Mouse (Mus musculus) MEL (cell line): ENCODE measurements at regions not wholly inside any gene's neighbourhood (a gene's known extent, or its start where the extent isn't known, plus 50 kb on each side); places are given as distances from the start of the nearest gene placed in this dataset.

ENCODE experiments used
- DNase-seq: peaks from one replicate; pipeline ENCODE4 v3.0.0; 2011; ENCODE audit warnings: low read depth, low spot score
- H3K27ac ChIP-seq: 2 replicates; pipeline ENCODE4 v1.5.1; 2012; ENCODE audit warnings: low read depth, mild to moderate bottlenecking, control low read depth, low read length, moderate library complexity; ENCODE audit not compliant: control insufficient read depth
- H3K27me3 ChIP-seq, 2 experiments: fragments of 150-350 bp in 1 of 2; sonication (generic) in 1 of 2; 2 replicates each; pipeline ENCODE4 v1.6.1; 2012; ENCODE audit warnings: low read length in 2 of 2, mild to moderate bottlenecking in 2 of 2, improper control_type of control experiment in 1 of 2, moderate library complexity in 1 of 2; ENCODE audit not compliant: insufficient read depth in 2 of 2, control insufficient read depth in 1 of 2
- H3K36me3 ChIP-seq, 2 experiments: 2 replicates each; pipeline ENCODE4 v1.6.1; 2012 to 2014; ENCODE audit warnings: low read length in 2 of 2, improper control_type of control experiment in 1 of 2, inconsistent platforms in 1 of 2, mild to moderate bottlenecking in 1 of 2; ENCODE audit not compliant: insufficient read depth in 2 of 2, control insufficient read depth in 1 of 2
- H3K4me1 ChIP-seq, 2 experiments: fragments of 150-350 bp in 1 of 2; sonication (generic) in 1 of 2; 2 replicates each; pipeline ENCODE4 v1.6.1; 2012; ENCODE audit warnings: low read length in 2 of 2, improper control_type of control experiment in 1 of 2, mild to moderate bottlenecking in 1 of 2; ENCODE audit not compliant: insufficient read depth in 2 of 2, control insufficient read depth in 1 of 2
- H3K4me3 ChIP-seq, 2 experiments: fragments of 150-350 bp in 1 of 2; sonication (generic) in 1 of 2; 2 replicates each; pipeline ENCODE4 v1.5.1; 2012; ENCODE audit warnings: low read depth in 2 of 2, low read length in 2 of 2, mild to moderate bottlenecking in 2 of 2, moderate library complexity in 2 of 2, control low read depth in 1 of 2, improper control_type of control experiment in 1 of 2; ENCODE audit not compliant: control insufficient read depth in 1 of 2, insufficient read depth in 1 of 2
- H3K79me2 ChIP-seq: 2 replicates; pipeline ENCODE4 v1.6.1; 2012; ENCODE audit warnings: mild to moderate bottlenecking, low read length, moderate library complexity; ENCODE audit not compliant: control insufficient read depth, poor library complexity, insufficient read depth
- H3K9ac ChIP-seq: 2 replicates; pipeline ENCODE4 v1.6.1; 2012; ENCODE audit warnings: low read depth, mild to moderate bottlenecking, control low read depth, low read length, moderate library complexity; ENCODE audit not compliant: control insufficient read depth, poor library complexity, severe bottlenecking
- H3K9me3 ChIP-seq: fragments of 150-350 bp; sonication (generic); replicated peaks from 2 replicates; pipeline ENCODE4 v1.6.1; 2012; ENCODE audit warnings: mild to moderate bottlenecking, low read length, improper control_type of control experiment, moderate library complexity; ENCODE audit not compliant: insufficient read depth
- CHD1 ChIP-seq: IDR thresholded peaks from 2 replicates; pipeline ENCODE4 v1.6.1; 2012; ENCODE audit warnings: low read depth, mild to moderate bottlenecking, inconsistent platforms, low read length, improper control_type of control experiment
- CHD2 ChIP-seq: IDR thresholded peaks from 2 replicates; pipeline ENCODE4 v1.6.1; 2011; ENCODE audit warnings: low read length, improper control_type of control experiment
- CTCF ChIP-seq, 3 experiments: IDR thresholded peaks in 2 of 3; conservative IDR thresholded peaks in 1 of 3; 2 replicates each; pipeline ENCODE4 v1.5.1; 2011 to 2012; ENCODE audit warnings: low read length in 3 of 3, low read depth in 2 of 3, mild to moderate bottlenecking in 2 of 3, improper control_type of control experiment in 1 of 3, inconsistent platforms in 1 of 3, mixed read lengths in 1 of 3, moderate library complexity in 1 of 3; ENCODE audit not compliant: control insufficient read depth in 1 of 3, insufficient read depth in 1 of 3, poor library complexity in 1 of 3, severe bottlenecking in 1 of 3
- ELF1 ChIP-seq: IDR thresholded peaks from 2 replicates; pipeline ENCODE4 v1.6.1; 2014; ENCODE audit warnings: low read depth, mild to moderate bottlenecking, inconsistent platforms, low read length, improper control_type of control experiment, moderate library complexity
- GABPA ChIP-seq: IDR thresholded peaks from 2 replicates; pipeline ENCODE4 v1.6.1; 2012; ENCODE audit warnings: low read depth, mild to moderate bottlenecking, inconsistent platforms, low read length, improper control_type of control experiment, moderate library complexity
- JUND ChIP-seq: IDR thresholded peaks from 2 replicates; pipeline ENCODE4 v1.6.1; 2011; ENCODE audit warnings: low read depth, mild to moderate bottlenecking, improper control_type of control experiment, low read length
- MAZ ChIP-seq: IDR thresholded peaks from 2 replicates; pipeline ENCODE4 v1.6.1; 2012; ENCODE audit warnings: low read depth, mild to moderate bottlenecking, inconsistent platforms, low read length, improper control_type of control experiment
- MXI1 ChIP-seq: IDR thresholded peaks from 2 replicates; pipeline ENCODE4 v1.6.1; 2011; ENCODE audit warnings: mild to moderate bottlenecking, low read depth, low read length, improper control_type of control experiment
- MYB ChIP-seq: IDR thresholded peaks from 2 replicates; pipeline ENCODE4 v1.6.1; 2011; ENCODE audit warnings: mild to moderate bottlenecking, low read depth, low read length, improper control_type of control experiment
- MYC ChIP-seq: IDR thresholded peaks from 2 replicates; pipeline ENCODE4 v1.6.1; 2011; ENCODE audit warnings: low read depth, mild to moderate bottlenecking, low read length, improper control_type of control experiment, moderate library complexity
- POLR2A ChIP-seq, 2 experiments: IDR thresholded peaks; 2 replicates each; pipeline ENCODE4 v1.6.1; 2011 to 2012; ENCODE audit warnings: low read length in 2 of 2, mild to moderate bottlenecking in 2 of 2, control low read depth in 1 of 2, improper control_type of control experiment in 1 of 2, low read depth in 1 of 2, moderate library complexity in 1 of 2; ENCODE audit not compliant: control insufficient read depth in 1 of 2, insufficient read depth in 1 of 2, poor library complexity in 1 of 2
- RAD21 ChIP-seq: IDR thresholded peaks from 2 replicates; pipeline ENCODE4 v1.6.1; 2011; ENCODE audit warnings: mild to moderate bottlenecking, low read depth, low read length, improper control_type of control experiment
- SIN3A ChIP-seq: IDR thresholded peaks from 2 replicates; pipeline ENCODE4 v1.6.1; 2012; ENCODE audit warnings: low read length, improper control_type of control experiment, inconsistent platforms
- SMC3 ChIP-seq: IDR thresholded peaks from 2 replicates; pipeline ENCODE4 v1.6.1; 2011; ENCODE audit warnings: low read depth, low read length, improper control_type of control experiment
- TAL1 ChIP-seq: IDR thresholded peaks from 2 replicates; pipeline ENCODE4 v1.6.1; 2012; ENCODE audit warnings: mild to moderate bottlenecking, inconsistent platforms, low read length, moderate library complexity, mixed read lengths
- TBP ChIP-seq: IDR thresholded peaks from 2 replicates; pipeline ENCODE4 v1.8.0; 2011; ENCODE audit warnings: low read depth, low read length, improper control_type of control experiment
- USF1 ChIP-seq: IDR thresholded peaks from 2 replicates; pipeline ENCODE4 v1.6.1; 2014; ENCODE audit warnings: low read depth, mild to moderate bottlenecking, inconsistent platforms, low read length, improper control_type of control experiment, moderate library complexity
- ZC3H11A ChIP-seq: IDR thresholded peaks from 2 replicates; pipeline ENCODE4 v1.6.1; 2012; ENCODE audit warnings: low read depth, mild to moderate bottlenecking, inconsistent platforms, low read length, improper control_type of control experiment

GRCm38 (mm10) chr13:101175017-101175689, 341.9 kb upstream of the Slc30a5 start:
- Histone ChIP-seq H3K9me3 (no peaks in the 10 kb centered on the region), H3K9ac (no peak overlapping the region), H3K79me2 (no peaks in the 10 kb centered on the region), H3K4me1 (no peaks in the 10 kb centered on the region), H3K4me3 (no peak overlapping the region), H3K27ac (no peak overlapping the region), H3K36me3 (no peaks in the 10 kb centered on the region), H3K27me3 (no peaks in the 10 kb centered on the region)
- DNase-seq = no peak
- TF ChIP-seq JUND (no peak), CTCF (IDR thresholded peaks at IDR 0.05 in 2 of 3, conservative IDR thresholded peaks at IDR 0.05 in 1 of 3; ENCODE audit: control insufficient read depth in 1 of 3, insufficient read depth in 1 of 3, low read depth in 2 of 3, low read length in 3 of 3, poor library complexity in 1 of 3, severe bottlenecking in 1 of 3) (no peak), GABPA (no peak), RAD21 (no peak), POLR2A (IDR thresholded peaks at IDR 0.05; ENCODE audit: control insufficient read depth in 1 of 2, insufficient read depth in 1 of 2, low read depth in 1 of 2, low read length in 2 of 2, poor library complexity in 1 of 2) (no peak), MYB (no peak), ELF1 (no peak), USF1 (no peak), TBP (no peak), ZC3H11A (no peak), CHD2 (no peak), MXI1 (no peak), CHD1 (no peak), TAL1 (no peak)

GRCm38 (mm10) chr13:101161768-101162167, 328.5 kb upstream of the Slc30a5 start:
- DNase-seq = no peak
- H3K9ac ChIP-seq = no peak overlapping the region

GRCm38 (mm10) chr13:101159878-101160277, 326.7 kb upstream of the Slc30a5 start:
- H3K4me1 ChIP-seq = no peaks in the 10 kb centered on the region
- TF ChIP-seq JUND (no peak), SMC3 (no peak), ZC3H11A (no peak), MYC (no peak), MAZ (no peak), GABPA (no peak), CHD1 (no peak), USF1 (no peak), RAD21 (no peak)

More at GRCm38 (mm10) chr13:101161768-101162167, 328.5 kb upstream of the Slc30a5 start:
- H3K4me3 ChIP-seq = no peak overlapping the region
- H3K36me3 ChIP-seq = no peaks in the 10 kb centered on the region
- TF ChIP-seq CTCF (IDR thresholded peaks at IDR 0.05 in 2 of 3, conservative IDR thresholded peaks at IDR 0.05 in 1 of 3; ENCODE audit: control insufficient read depth in 1 of 3, insufficient read depth in 1 of 3, low read depth in 2 of 3, low read length in 3 of 3, poor library complexity in 1 of 3, severe bottlenecking in 1 of 3) = peak in 1 of 3 experiments; percentile 0; a peak in 1 of 6 replicates
- TF ChIP-seq SIN3A = no peak
- H3K27ac ChIP-seq = no peak overlapping the region
- H3K27me3 ChIP-seq = no peaks in the 10 kb centered on the region; a peak in 1 of 4 replicates
- H3K9me3 ChIP-seq = no peaks in the 10 kb centered on the region
- H3K79me2 ChIP-seq = no peaks in the 10 kb centered on the region
- H3K4me1 ChIP-seq = no peaks in the 10 kb centered on the region

More at GRCm38 (mm10) chr13:101159878-101160277, 326.7 kb upstream of the Slc30a5 start:
- no peaks in the 10 kb centered on the region; a peak in 1 of 4 replicates for H3K27me3 ChIP-seq
- H3K36me3 ChIP-seq = no peaks in the 10 kb centered on the region
- DNase-seq = no peak
- H3K4me3 ChIP-seq = no peak overlapping the region
- no peaks in the 10 kb centered on the region for H3K9me3 ChIP-seq
- no peak overlapping the region for H3K27ac ChIP-seq
- no peak overlapping the region for H3K9ac ChIP-seq
- H3K79me2 ChIP-seq = no peaks in the 10 kb centered on the region
